Mouse (Mus musculus) ES-Bruce4 (cell line): Measurements from ENCODE around the gene Arhgap24. TPM values are rescaled to one million over a fixed set of nuclear protein-coding genes. Genes with fewer than 3 reads are reported as not detected.
"Not testable (repeated sequence)": the region's sequence is repeated elsewhere in the genome, so short reads cannot be mapped to it uniquely, and the experiment has no call there.

Experiments used
- H3K27ac ChIP-seq: 2 replicates; pipeline ENCODE4 v1.5.1; 2012; ENCODE audit warnings: low read length, inconsistent platforms; ENCODE audit not compliant: insufficient read depth
- H3K27me3 ChIP-seq: 2 replicates; pipeline ENCODE4 v1.6.1; 2012; ENCODE audit warnings: mild to moderate bottlenecking, low read length, inconsistent platforms; ENCODE audit not compliant: control insufficient read depth, poor library complexity, insufficient read depth, severe bottlenecking
- H3K36me3 ChIP-seq: 2 replicates; pipeline ENCODE4 v1.6.1; 2012; ENCODE audit warnings: inconsistent platforms, mild to moderate bottlenecking, low read length, moderate library complexity; ENCODE audit not compliant: control insufficient read depth, poor library complexity, insufficient read depth, severe bottlenecking
- H3K4me1 ChIP-seq: one replicate; pipeline ENCODE4 v1.8.1; 2011; ENCODE audit warnings: low read length; ENCODE audit not compliant: control insufficient read depth, insufficient read depth
- H3K4me3 ChIP-seq: 2 replicates; pipeline ENCODE4 v1.5.1; 2011; ENCODE audit warnings: low read depth, mild to moderate bottlenecking, low read length
- H3K9ac ChIP-seq: 2 replicates; pipeline ENCODE4 v1.6.1; 2012; ENCODE audit warnings: low read depth, mild to moderate bottlenecking, inconsistent platforms; ENCODE audit not compliant: poor library complexity, severe bottlenecking
- H3K9me3 ChIP-seq: replicated peaks from 2 replicates; pipeline ENCODE4 v1.6.1; 2012; ENCODE audit warnings: mild to moderate bottlenecking, low read length, inconsistent platforms; ENCODE audit not compliant: control insufficient read depth, poor library complexity, insufficient read depth, severe bottlenecking
- CTCF ChIP-seq: IDR thresholded peaks from one replicate; pipeline ENCODE4 v1.8.1; 2011; ENCODE audit warnings: low read depth, low read length
- EP300 ChIP-seq: IDR thresholded peaks from 2 replicates; pipeline ENCODE4 v1.6.1; 2011; ENCODE audit warnings: low read depth, low read length; ENCODE audit not compliant: insufficient read depth
- POLR2A ChIP-seq: IDR thresholded peaks from one replicate; pipeline ENCODE4 v1.8.1; 2011; ENCODE audit warnings: low read length; ENCODE audit not compliant: insufficient read depth
- polyA plus RNA-seq: library from polyadenylated mRNA; stranded (reverse); fragments of >200 nt; gene quantifications from 2 replicates; pipeline ENCODE4 v1.2.4, GENCODE M21; 2011; ENCODE audit warnings: low read depth; ENCODE audit not compliant: missing spikeins, insufficient read depth, insufficient read length

Arhgap24 gene
- polyA plus RNA-seq, 1 experiment, result 2.0 TPM

DNA sequence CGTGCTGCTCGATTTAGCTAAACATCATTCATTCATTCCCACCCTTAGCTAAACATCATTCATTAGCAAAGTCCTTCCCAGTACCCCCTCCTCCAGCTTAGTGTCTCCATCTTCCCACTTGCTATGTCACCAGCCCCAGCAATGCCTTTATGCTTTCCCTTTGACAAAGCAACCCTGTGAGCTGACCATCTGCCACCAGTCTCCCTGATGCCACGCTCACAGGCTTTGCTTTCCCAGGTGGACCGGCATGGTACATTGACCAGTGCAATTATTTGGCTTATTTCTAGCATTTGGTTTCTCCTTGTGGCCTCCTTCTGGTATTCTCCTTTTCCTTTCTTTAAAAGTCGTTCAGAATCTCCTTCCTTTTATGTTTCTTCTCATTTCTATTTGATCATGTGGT is 445.6 kb downstream of the Arhgap24 start:
- H3K9me3 ChIP-seq, result no peaks in the 10 kb centered on the region
- no peak for TF ChIP-seq POLR2A
- H3K4me1 ChIP-seq, result no peaks in the 10 kb centered on the region
- H3K36me3 ChIP-seq, result no peaks in the 10 kb centered on the region
- H3K9ac ChIP-seq, result no peak overlapping the region
- no peak overlapping the region for H3K4me3 ChIP-seq
- no peak overlapping the region for H3K27ac ChIP-seq
- no peaks in the 10 kb centered on the region; the same call in 1 of the 2 replicates for H3K27me3 ChIP-seq

DNA sequence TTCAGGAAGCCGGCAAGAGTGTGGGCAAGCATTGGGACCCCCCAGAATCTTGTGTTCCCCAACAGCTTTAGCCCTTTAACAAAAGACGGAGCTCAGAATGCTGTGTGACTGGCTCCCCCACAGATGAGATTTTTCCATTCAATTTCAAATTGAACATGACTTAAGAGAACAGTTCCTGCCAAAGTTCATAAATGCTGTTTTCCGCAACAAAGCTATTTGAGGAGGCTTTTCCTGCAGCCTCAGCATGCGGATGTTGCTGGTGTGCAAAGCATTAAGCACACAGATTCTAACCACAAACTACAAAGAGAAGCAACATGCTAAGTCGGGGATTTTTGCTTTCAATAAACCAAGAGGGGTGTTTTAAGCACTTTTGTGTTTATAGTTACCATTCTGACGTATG is 449.0 kb downstream of the Arhgap24 start:
- no peak overlapping the region for H3K27ac ChIP-seq
- no peaks in the 10 kb centered on the region for H3K9me3 ChIP-seq
- no peaks in the 10 kb centered on the region for H3K36me3 ChIP-seq
- H3K4me3 ChIP-seq, result no peak overlapping the region
- TF ChIP-seq CTCF (no peak), EP300 (no peak), POLR2A (no peak)
- H3K4me1 ChIP-seq, result no peaks in the 10 kb centered on the region
- no peaks in the 10 kb centered on the region; the same call in 1 of the 2 replicates for H3K27me3 ChIP-seq
- H3K9ac ChIP-seq, result no peak overlapping the region

GRCm38 (mm10) chr5:102943864-102944630 is 462.9 kb downstream of the Arhgap24 start:
- not testable (repeated sequence) for H3K27me3 ChIP-seq, H3K27ac ChIP-seq, H3K4me3 ChIP-seq, H3K4me1 ChIP-seq, H3K36me3 ChIP-seq, H3K9me3 ChIP-seq, H3K9ac ChIP-seq

DNA sequence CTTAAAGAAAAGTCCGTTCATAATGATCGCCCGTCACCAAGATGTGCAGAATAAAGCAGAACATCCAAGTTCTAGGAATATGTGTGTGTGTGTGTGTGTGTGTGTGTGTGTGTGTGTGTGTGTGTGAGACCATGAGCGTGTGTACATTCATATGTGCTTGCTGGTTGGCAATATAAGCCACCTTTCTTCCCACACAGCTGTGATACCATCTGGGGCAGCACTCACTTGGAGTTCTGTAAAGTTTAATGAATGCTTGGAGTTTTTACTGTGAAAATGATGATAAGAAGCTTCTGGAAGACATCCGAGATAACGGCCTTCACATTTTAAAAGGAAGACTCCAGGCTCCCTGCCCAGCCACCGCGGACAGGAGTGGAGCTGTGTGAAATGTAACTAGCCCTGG is 465.4 kb downstream of the Arhgap24 start:
- H3K9me3 ChIP-seq, result no peaks in the 10 kb centered on the region
- H3K9ac ChIP-seq, result no peak overlapping the region
- H3K4me3 ChIP-seq, result no peak overlapping the region
- no peaks in the 10 kb centered on the region for H3K36me3 ChIP-seq
- TF ChIP-seq EP300, result no peak
- TF ChIP-seq CTCF, result no peak
- no peak for TF ChIP-seq POLR2A
- no peaks in the 10 kb centered on the region for H3K27me3 ChIP-seq
- H3K27ac ChIP-seq, result no peak overlapping the region
- H3K4me1 ChIP-seq, result no peaks in the 10 kb centered on the region

GRCm38 (mm10) chr5:102947061-102947711 is 466.0 kb downstream of the Arhgap24 start:
- no peak overlapping the region for H3K4me3 ChIP-seq
- TF ChIP-seq POLR2A (no peak), CTCF (no peak), EP300 (no peak)
- H3K27ac ChIP-seq, result no peak overlapping the region
- H3K4me1 ChIP-seq, result no peaks in the 10 kb centered on the region
- H3K9me3 ChIP-seq, result no peaks in the 10 kb centered on the region
- no peak overlapping the region for H3K9ac ChIP-seq
- no peaks in the 10 kb centered on the region for H3K36me3 ChIP-seq
- H3K27me3 ChIP-seq, result no peaks in the 10 kb centered on the region
